Mouse (Mus musculus): ENCODE measurements around the gene Trabd2b. TPM values are rescaled to one million over a fixed set of nuclear protein-coding genes. Genes with fewer than 3 reads are reported as not detected.

Gene Trabd2b
- polyA plus RNA-seq, 1 experiment from 2014 or later: 2.0 TPM

DNA sequence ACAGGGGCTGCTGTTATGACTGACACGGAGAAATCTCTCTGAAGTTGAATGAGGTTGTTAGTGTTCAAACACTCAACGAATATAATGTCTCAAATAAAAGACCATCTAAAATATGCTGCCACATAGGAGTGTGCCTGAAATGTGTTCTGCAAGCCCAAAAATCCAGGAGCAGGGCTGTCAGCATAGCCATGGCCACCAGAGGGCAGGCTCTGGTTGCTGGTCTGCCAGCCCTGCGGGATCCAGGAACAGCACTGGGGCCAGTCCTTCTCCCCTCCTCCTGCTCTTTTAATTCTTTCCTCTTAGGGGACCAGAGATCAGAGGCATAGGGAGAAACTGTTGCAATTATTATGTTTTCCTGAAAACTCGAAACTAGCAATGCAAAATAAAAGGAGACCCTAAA is 241.2 kb downstream of the Trabd2b start:
- Histone ChIP-seq H3K9me3 (ENCODE audit: control insufficient read depth, low read length) (no peaks in the 10 kb centered on the region), H3K9ac (ENCODE audit: low read depth, low read length) (no peak overlapping the region), H3K27ac (ENCODE audit: low read depth, low read length) (no peak overlapping the region), H3K27me3 (ENCODE audit: control insufficient read depth, insufficient read depth, low read length) (peaks cover 9% of the 10 kb centered on the region), H3K4me1 (replicated peaks; ENCODE audit: control insufficient read depth, insufficient read depth, low read length) (0 out of 2 replicates have a peak, but pooled peaks cover 3% of the 10 kb centered on the region), H3K36me3 (ENCODE audit: control insufficient read depth, insufficient read depth, low read length) (no peaks in the 10 kb centered on the region), H3K4me2 (replicated peaks; ENCODE audit: low read depth, low read length) (no peak overlapping the region), H3K4me3 (ENCODE audit: low read depth, low read length) (no peak overlapping the region)
- 9% methylated on average over 4 of the region's 4 CpGs for WGBS
- peak; percentile 84 for DNase-seq (ENCODE audit: low spot score)
- ATAC-seq (ENCODE audit: low FRiP score): peak; percentile 31; the same call in 1 of the 2 replicates

DNA sequence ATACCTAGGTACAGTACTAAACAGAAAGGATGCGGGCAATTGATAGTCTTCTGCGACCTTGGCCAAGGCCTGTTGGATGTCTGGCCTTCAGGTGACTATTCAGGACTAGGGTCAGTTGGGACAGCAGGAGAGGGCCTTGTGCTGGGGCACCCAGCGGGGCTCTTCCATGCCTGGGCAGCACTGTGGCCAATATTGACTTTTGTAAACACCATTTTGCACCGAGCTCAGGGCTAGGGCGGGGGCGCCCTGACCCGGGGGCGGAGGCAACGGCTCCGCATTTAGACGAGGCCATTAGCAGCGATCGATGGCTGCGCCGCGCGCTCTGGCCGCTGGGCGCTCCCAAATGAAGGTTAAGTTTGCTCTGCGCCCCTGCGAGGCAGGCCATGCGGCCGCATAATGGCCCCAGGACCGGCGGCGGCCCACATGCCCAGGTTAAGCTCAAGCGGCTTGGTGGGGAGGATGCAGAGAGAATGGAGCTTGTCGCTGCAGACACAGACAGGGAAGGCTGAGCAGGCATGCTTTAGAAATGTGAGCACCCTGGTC is 242.1 kb downstream of the Trabd2b start:
- H3K27me3 ChIP-seq (ENCODE audit: control insufficient read depth, insufficient read depth, low read length): peaks cover 9% of the 10 kb centered on the region
- ATAC-seq (ENCODE audit: low FRiP score): peak; percentile 64

DNA sequence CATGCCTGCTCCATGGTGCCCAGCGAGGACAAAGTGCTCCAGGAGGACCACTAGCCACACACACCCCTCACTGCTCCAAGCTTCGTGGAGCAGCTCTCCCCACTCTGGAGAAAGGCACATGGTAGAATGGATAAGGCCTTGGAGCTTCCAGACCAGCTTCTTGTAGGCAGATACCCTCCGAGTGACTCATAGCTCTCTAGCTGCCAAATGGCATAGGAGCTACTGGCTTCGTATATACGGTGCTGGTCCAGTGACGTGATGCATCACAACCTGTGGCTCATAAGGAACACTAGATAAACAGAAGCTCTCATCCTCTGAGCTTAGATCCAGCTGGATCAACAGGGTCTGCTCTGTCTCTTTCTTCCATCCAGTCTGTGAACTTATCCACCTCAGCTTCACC is 244.0 kb downstream of the Trabd2b start:
- 74% methylated on average over 6 of the region's 6 CpGs for WGBS

More for the DNA sequence above, 242.1 kb downstream of the Trabd2b start:
- no peak overlapping the region for H3K9ac ChIP-seq (ENCODE audit: low read depth, low read length)
- no peaks in the 10 kb centered on the region for H3K36me3 ChIP-seq (ENCODE audit: control insufficient read depth, insufficient read depth, low read length)
- H3K4me2 ChIP-seq (replicated peaks; ENCODE audit: low read depth, low read length): peak overlapping the region; percentile 31
- peak; percentile 73 for DNase-seq (ENCODE audit: low spot score)
- 10% methylated on average over 28 of the region's 28 CpGs for WGBS
- no peaks in the 10 kb centered on the region for H3K9me3 ChIP-seq (ENCODE audit: control insufficient read depth, low read length)
- 0 out of 2 replicates have a peak, but pooled peaks cover 3% of the 10 kb centered on the region for H3K4me1 ChIP-seq (replicated peaks; ENCODE audit: control insufficient read depth, insufficient read depth, low read length)
- no peak overlapping the region for H3K4me3 ChIP-seq (ENCODE audit: low read depth, low read length)
- no peak overlapping the region for H3K27ac ChIP-seq (ENCODE audit: low read depth, low read length)

DNA sequence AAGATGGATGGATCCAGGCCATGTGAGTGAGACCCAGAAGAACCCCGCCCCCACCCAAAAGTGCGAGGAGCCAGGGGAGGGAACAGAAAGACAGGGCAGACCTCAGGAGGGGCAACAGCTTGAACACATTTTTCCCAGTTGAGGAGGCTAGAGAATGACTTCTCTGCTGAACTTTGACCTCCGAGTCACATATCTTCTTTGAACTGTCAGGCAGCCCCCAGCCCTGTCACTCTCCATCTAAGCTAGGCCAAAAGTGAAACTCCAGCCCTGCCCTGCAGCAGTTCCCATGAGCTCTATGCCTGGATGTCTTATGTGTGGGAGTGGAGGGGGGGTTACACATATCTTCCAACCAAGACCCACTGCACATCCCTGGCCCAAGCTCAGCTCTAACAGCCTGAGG is 244.5 kb downstream of the Trabd2b start:
- Histone ChIP-seq H3K9me3 (ENCODE audit: control insufficient read depth, low read length) (no peaks in the 10 kb centered on the region), H3K4me2 (replicated peaks; ENCODE audit: low read depth, low read length) (no peak overlapping the region), H3K36me3 (ENCODE audit: control insufficient read depth, insufficient read depth, low read length) (no peaks in the 10 kb centered on the region), H3K4me3 (ENCODE audit: low read depth, low read length) (no peak overlapping the region), H3K4me1 (replicated peaks; ENCODE audit: control insufficient read depth, insufficient read depth, low read length) (0 out of 2 replicates have a peak, but pooled peaks cover 3% of the 10 kb centered on the region), H3K27me3 (ENCODE audit: control insufficient read depth, insufficient read depth, low read length) (peaks cover 9% of the 10 kb centered on the region), H3K27ac (ENCODE audit: low read depth, low read length) (no peak overlapping the region), H3K9ac (ENCODE audit: low read depth, low read length) (no peak overlapping the region)
- WGBS: 21% methylated on average over 3 of the region's 3 CpGs
- ATAC-seq (ENCODE audit: low FRiP score) (no peak), DNase-seq (ENCODE audit: low spot score) (no peak)

More for the DNA sequence above, 244.0 kb downstream of the Trabd2b start:
- H3K4me3 ChIP-seq (ENCODE audit: low read depth, low read length): no peak overlapping the region
- no peaks in the 10 kb centered on the region for H3K9me3 ChIP-seq (ENCODE audit: control insufficient read depth, low read length)
- no peak overlapping the region for H3K27ac ChIP-seq (ENCODE audit: low read depth, low read length)
- H3K4me1 ChIP-seq (replicated peaks; ENCODE audit: control insufficient read depth, insufficient read depth, low read length): 0 out of 2 replicates have a peak, but pooled peaks cover 3% of the 10 kb centered on the region
- no peak overlapping the region for H3K9ac ChIP-seq (ENCODE audit: low read depth, low read length)
- H3K27me3 ChIP-seq (ENCODE audit: control insufficient read depth, insufficient read depth, low read length): peaks cover 9% of the 10 kb centered on the region
- ATAC-seq (ENCODE audit: low FRiP score) (no peak), DNase-seq (ENCODE audit: low spot score) (no peak)
- H3K36me3 ChIP-seq (ENCODE audit: control insufficient read depth, insufficient read depth, low read length): no peaks in the 10 kb centered on the region
- H3K4me2 ChIP-seq (replicated peaks; ENCODE audit: low read depth, low read length): no peak overlapping the region

DNA sequence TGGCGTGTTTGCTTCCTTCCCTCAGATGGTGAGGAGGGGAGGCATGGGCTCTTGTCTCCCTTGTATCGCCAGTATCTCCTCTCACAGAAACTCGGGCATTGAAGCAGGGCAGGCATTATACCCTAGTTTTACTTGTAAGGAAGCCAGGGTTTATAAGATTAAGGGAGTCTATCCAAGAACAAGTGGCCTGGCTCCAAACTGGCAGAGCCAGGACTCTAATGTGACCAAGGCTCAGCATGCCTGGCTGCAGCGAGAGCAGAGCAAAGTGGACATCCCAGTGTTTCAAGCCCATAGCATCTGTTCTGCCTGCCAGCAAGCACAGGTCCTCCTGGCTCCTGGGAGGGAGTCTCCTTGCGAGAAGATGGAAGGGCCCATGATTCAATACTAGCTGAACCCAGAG is 245.1 kb downstream of the Trabd2b start:
- H3K36me3 ChIP-seq (ENCODE audit: control insufficient read depth, insufficient read depth, low read length): no peaks in the 10 kb centered on the region
- WGBS: 68% methylated on average over 5 of the region's 5 CpGs
- H3K27ac ChIP-seq (ENCODE audit: low read depth, low read length): no peak overlapping the region
- peaks cover 9% of the 10 kb centered on the region for H3K27me3 ChIP-seq (ENCODE audit: control insufficient read depth, insufficient read depth, low read length)
- 0 out of 2 replicates have a peak, but pooled peaks cover 3% of the 10 kb centered on the region for H3K4me1 ChIP-seq (replicated peaks; ENCODE audit: control insufficient read depth, insufficient read depth, low read length)
- no peak for DNase-seq (ENCODE audit: low spot score)
- H3K9ac ChIP-seq (ENCODE audit: low read depth, low read length): no peak overlapping the region
- ATAC-seq (ENCODE audit: low FRiP score): no peak
- H3K4me2 ChIP-seq (replicated peaks; ENCODE audit: low read depth, low read length): no peak overlapping the region
- no peaks in the 10 kb centered on the region for H3K9me3 ChIP-seq (ENCODE audit: control insufficient read depth, low read length)
- H3K4me3 ChIP-seq (ENCODE audit: low read depth, low read length): no peak overlapping the region

DNA sequence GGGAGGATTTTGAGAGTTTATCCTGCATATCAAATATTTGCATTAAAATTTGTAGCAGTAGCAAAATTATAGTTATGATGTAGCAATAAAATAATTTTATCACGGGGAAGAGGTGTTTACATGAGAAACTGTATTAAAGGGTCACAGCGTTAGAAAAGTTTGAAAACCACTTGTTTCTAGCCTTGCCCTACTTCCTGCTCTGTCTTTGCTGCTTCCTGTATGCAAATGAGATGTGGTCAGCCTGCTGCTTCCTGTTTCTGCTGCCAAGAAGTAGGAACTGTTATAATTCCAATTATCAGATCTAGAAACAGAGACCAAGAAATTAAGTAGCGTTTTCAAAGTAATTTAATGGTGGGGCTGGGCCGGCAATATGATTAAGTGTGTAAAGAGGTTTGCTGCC is 245.9 kb downstream of the Trabd2b start:
- WGBS: 89% methylated on average over 4 of the region's 4 CpGs
- H3K27ac ChIP-seq (ENCODE audit: low read depth, low read length): no peak overlapping the region
- H3K27me3 ChIP-seq (ENCODE audit: control insufficient read depth, insufficient read depth, low read length): peaks cover 9% of the 10 kb centered on the region
- no peaks in the 10 kb centered on the region for H3K9me3 ChIP-seq (ENCODE audit: control insufficient read depth, low read length)
- H3K4me1 ChIP-seq (replicated peaks; ENCODE audit: control insufficient read depth, insufficient read depth, low read length): 0 out of 2 replicates have a peak, but pooled peaks cover 3% of the 10 kb centered on the region
- H3K4me2 ChIP-seq (replicated peaks; ENCODE audit: low read depth, low read length): no peak overlapping the region
- H3K36me3 ChIP-seq (ENCODE audit: control insufficient read depth, insufficient read depth, low read length): no peaks in the 10 kb centered on the region
- no peak overlapping the region for H3K9ac ChIP-seq (ENCODE audit: low read depth, low read length)
- ATAC-seq (ENCODE audit: low FRiP score) (no peak), DNase-seq (ENCODE audit: low spot score) (no peak)
- H3K4me3 ChIP-seq (ENCODE audit: low read depth, low read length): no peak overlapping the region

DNA sequence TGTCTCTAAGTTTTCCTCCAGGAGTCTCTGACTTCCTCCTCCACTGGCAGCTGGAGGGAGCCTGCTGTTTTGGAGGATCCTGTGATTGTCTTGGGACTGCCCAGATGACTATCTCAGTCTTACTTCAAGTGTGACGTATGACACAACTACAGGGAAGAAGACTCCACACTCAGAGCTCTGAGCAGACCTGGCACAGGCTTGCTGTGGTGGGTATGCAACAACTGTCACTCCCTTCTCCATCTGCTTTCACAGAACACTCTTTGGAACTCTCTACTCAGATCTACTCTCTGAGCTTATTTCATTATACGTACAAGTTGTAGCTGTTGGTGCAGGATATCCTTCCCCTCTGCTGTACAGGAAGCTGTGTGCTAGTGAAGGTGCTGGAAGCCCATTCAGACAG is 251.4 kb downstream of the Trabd2b start:
- Histone ChIP-seq H3K9ac (ENCODE audit: low read depth, low read length) (no peak overlapping the region), H3K27me3 (ENCODE audit: control insufficient read depth, insufficient read depth, low read length) (no peaks in the 10 kb centered on the region), H3K4me2 (replicated peaks; ENCODE audit: low read depth, low read length) (no peak overlapping the region), H3K36me3 (ENCODE audit: control insufficient read depth, insufficient read depth, low read length) (no peaks in the 10 kb centered on the region), H3K27ac (ENCODE audit: low read depth, low read length) (no peak overlapping the region), H3K4me3 (ENCODE audit: low read depth, low read length) (no peak overlapping the region), H3K4me1 (replicated peaks; ENCODE audit: control insufficient read depth, insufficient read depth, low read length) (no peaks in the 10 kb centered on the region), H3K9me3 (ENCODE audit: control insufficient read depth, low read length) (no peaks in the 10 kb centered on the region)
- DNase-seq (ENCODE audit: low spot score) (no peak), ATAC-seq (ENCODE audit: low FRiP score) (no peak)
- 73% methylated on average over 2 of the region's 2 CpGs for WGBS

DNA sequence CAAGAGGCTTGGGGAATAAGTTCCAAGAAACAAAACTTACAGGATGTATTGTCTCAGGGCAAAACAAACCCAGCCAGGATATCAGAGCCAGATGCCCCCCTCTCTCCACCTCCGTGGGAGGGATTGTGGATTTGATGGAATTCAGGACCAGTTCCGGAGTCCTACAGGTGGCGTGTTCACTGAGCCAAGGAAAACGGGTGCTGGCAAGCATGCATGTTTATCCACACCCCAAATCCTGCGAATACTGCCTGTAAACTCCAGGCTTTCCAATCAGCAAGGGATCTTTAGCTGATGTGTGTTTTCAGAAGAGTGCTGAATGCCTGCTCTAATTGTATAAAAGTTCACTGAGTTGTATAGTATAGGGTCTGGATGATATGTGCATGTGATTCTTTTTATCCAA is 253.4 kb downstream of the Trabd2b start:
- Histone ChIP-seq H3K9ac (ENCODE audit: low read depth, low read length) (no peak overlapping the region), H3K4me2 (replicated peaks; ENCODE audit: low read depth, low read length) (no peak overlapping the region), H3K4me1 (replicated peaks; ENCODE audit: control insufficient read depth, insufficient read depth, low read length) (no peaks in the 10 kb centered on the region), H3K27me3 (ENCODE audit: control insufficient read depth, insufficient read depth, low read length) (peaks cover 2% of the 10 kb centered on the region; the same call in 1 of the 2 replicates), H3K36me3 (ENCODE audit: control insufficient read depth, insufficient read depth, low read length) (no peaks in the 10 kb centered on the region), H3K9me3 (ENCODE audit: control insufficient read depth, low read length) (no peaks in the 10 kb centered on the region), H3K27ac (ENCODE audit: low read depth, low read length) (no peak overlapping the region), H3K4me3 (ENCODE audit: low read depth, low read length) (no peak overlapping the region)
- DNase-seq (ENCODE audit: low spot score) (no peak), ATAC-seq (ENCODE audit: low FRiP score) (no peak)
- WGBS: 61% methylated on average over 5 of the region's 5 CpGs
